Mouse (Mus musculus): ENCODE measurements at regions not wholly inside any gene's neighbourhood (a gene's known extent, or its start where the extent isn't known, plus 50 kb on each side); places are given as distances from the start of the nearest gene placed in this dataset.

GRCm38 (mm10) chr4:89402324-89402723, 91.5 kb upstream of the Cdkn2b start:
- no peak for TF ChIP-seq CTCF (IDR thresholded peaks at IDR 0.05; ENCODE audit: low read depth, low read length)
- TF ChIP-seq POLR2A (IDR thresholded peaks at IDR 0.05; ENCODE audit: borderline replicate concordance, low read depth, low read length) = no peak
